Mouse (Mus musculus): ENCODE measurements around the gene Neurog1.
A peak's percentile ranks its signal among the peaks of the same experiment; 100 is the strongest.

Gene Neurog1

DNA sequence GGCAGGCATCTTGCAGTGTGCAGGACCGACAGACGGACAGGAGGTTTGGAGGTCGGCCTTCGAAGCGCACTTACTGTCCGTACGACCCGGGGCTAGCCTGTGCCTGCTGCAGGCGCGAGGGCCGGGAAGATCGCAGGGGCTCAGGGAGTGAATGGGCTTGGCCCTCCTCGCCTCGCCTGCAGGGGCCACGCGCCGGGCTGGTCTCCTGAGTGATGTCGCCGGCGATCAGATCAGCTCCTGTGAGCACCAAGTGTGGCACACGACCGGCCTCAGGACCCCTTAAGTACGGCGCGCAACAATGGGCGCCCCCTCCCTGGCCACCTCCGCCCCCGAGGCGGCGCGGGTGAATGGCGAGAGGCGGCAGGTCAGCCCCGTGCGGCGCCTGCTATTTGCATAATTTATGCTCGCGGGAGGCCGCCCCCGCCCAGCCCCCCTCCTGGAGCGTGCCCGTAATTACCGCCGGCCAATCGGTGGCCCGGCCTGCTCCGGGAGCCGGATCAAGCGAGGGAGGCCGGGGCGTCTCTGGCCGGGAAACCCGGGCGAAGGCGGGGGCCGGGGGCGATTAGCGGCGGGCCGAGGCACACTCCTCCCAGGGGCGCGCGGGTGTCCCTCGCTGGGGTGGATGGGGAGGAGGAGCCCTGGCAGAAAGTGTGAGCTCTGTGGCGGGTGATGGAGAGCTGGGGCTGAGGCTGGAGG, at the start of gene Neurog1:
TSS of gene Neurog1 (minus strand) at position 240 of the 696 bp plus-strand sequence.
- no peak for DNase-seq (ENCODE audit: low read depth, low spot score)

DNA sequence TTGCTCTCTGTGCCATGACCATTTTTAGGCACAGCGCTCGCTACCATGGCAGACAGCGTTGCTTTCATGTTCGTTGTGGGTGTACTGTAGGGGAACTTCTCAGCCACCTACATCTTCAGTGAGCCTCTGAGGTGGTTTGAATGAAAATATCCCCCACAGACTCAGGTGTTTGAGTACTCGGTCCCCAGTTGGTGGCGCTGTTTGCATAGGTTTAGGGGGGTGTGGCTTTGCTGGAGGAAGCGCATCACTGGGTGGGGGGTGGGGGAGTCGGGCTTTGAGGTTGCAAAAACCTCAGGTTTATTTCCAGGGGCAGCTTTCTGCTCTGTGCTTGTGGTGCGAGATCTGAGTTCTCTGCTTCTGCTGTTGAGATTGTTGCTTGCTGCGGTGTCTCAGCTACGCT, 47.4 kb upstream of the Neurog1 start:
- DNase-seq (ENCODE audit: low read depth, low spot score), result no peak

DNA sequence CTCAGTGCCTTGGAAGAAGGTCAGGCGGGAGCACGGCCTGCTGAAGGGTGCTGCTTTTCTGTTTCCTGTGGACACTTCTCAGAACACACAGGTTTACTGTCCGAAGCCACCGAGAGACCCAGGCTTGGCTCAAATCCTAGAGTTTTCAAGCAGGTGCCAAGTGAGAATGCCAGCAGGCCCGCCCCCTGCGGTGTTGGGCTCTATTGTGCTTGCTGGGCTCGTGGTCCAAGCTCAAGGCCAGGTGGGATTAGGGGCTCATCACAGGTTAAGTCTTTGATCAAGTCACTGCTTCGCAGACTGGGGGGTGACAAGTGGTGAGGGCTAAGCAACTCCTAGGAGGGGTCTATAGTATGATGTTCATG, 44.7 kb upstream of the Neurog1 start:
- DNase-seq (ENCODE audit: low read depth, low spot score), result no peak

GRCm38 (mm10) chr13:56295943-56296658, 44.1 kb upstream of the Neurog1 start, which contains the start of gene Cxcl14:
Gene Cxcl14, minus strand, starts transcription at chr13:56296551.
- peak; percentile 45 for DNase-seq (ENCODE audit: low read depth, low spot score)

DNA sequence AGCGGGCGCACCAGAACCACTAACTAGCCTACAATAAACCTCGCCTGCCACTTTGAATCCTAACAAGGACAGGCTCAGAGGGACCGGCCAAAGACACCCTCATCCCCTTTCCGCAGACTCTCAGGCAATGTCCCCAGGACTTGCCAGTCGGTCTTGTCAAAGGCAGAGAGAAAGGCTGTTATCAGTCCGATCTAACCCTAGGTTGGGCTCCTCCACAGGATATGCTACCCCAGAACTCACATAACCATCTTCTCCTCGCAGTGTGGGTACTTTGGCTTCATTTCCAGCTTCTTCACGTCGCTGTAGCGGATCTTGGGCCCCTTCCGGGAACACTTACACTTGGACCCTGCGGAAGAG, 43.6 kb upstream of the Neurog1 start:
- DNase-seq (ENCODE audit: low read depth, low spot score), result no peak

DNA sequence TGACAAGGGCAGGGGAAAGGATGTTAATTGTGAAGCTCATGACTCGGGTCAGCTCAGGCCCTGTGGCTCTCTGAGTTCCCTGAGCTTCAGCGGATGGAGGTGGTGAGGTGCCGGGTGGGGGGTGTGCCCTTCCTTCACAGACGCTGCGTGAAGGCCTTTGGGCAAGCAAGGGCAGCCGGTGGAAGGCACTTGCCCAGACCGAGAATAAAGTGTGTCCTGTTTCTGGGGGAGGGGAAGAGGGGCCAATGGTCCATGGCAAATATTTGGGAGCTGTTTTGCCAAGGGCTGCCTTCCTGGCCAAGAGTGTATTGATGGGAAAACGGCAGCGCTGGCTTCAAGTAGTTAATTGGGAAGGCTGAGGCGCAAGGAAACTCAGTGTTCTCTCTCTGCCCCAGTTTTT, 42.9 kb upstream of the Neurog1 start:
- no peak for DNase-seq (ENCODE audit: low read depth, low spot score)

DNA sequence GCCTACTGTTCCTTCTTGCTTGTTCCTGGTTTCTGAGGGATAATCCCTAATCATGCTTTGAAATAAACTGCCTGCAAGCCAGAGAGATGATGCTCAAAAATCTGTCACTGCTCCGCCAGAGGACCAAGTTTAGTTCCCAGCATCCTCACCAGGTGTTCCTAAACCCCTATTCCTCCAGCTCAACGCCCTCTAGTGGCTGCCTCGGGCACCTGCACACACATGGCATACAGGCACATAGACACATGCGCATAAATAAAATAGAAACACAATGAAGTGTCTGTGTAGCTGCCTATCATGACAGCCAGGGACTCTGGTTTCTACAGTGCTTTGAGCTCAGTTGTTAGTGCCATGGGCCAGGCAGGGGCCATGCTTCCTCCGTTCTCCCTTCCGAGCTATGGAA, 38.0 kb upstream of the Neurog1 start:
- DNase-seq (ENCODE audit: low read depth, low spot score), result no peak

- no peak for DNase-seq (ENCODE audit: low read depth, low spot score)
Measured at GRCm38 (mm10) chr13:56289261-56289660, 37.3 kb upstream of the Neurog1 start.

DNA sequence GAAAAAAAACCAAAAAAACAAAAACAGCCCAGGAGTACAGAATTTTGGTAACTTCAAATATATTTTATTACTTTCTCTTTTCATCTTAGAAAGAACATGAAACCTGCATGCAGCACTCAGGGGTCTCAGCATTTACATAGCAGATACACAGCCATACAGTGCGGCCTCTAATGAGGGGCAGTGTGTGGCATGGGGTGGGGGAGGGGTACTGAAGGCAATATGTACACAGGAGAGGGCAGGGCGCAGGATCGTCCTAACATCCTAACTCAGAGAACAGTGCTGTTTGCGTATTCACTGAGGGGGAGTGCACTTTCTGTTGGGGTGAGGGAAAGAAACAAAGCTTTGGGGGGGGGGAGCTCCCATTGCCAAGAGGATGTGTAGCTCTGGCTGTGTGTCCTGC, 36.6 kb upstream of the Neurog1 start:
- DNase-seq (ENCODE audit: low read depth, low spot score), result no peak

DNA sequence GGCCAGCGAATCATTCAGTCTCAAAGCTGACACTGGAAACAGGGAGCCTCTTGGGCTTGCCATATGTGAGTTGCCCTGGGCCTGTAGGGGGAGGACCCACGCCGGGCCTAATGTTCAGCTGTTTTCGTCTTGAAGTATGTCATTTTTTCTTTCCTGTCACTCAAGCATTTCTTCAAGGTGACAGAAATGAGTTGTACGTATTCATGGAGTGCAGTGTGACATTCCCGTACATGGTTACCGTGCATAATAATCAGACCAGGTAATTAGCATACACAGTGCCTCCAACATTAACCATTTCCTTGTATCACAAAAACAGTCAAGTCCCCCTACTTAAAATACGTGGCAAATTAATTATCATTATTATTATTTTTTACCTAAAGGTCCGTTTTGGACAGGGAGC, 35.1 kb upstream of the Neurog1 start:
- DNase-seq (ENCODE audit: low read depth, low spot score), result no peak

DNA sequence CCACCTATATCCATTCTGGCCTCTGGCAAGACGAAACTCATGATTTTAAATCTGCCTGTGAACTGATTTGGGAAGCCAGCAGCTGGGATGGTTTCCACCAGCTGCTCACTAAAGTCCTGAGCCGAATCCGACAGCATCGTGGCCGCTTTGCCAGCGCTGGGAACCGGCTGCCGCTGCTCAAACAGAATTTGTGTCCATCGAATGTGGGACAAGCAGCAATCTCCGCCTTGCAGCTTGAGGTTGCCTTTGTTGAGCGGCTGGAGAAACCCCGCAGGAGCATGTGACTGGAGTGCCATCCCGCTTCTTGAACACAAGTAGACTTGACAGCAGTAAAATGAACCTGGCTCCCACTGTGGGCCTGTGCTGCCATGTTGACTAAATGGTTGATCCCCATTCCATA, 31.4 kb upstream of the Neurog1 start:
- DNase-seq (ENCODE audit: low read depth, low spot score), result no peak

DNA sequence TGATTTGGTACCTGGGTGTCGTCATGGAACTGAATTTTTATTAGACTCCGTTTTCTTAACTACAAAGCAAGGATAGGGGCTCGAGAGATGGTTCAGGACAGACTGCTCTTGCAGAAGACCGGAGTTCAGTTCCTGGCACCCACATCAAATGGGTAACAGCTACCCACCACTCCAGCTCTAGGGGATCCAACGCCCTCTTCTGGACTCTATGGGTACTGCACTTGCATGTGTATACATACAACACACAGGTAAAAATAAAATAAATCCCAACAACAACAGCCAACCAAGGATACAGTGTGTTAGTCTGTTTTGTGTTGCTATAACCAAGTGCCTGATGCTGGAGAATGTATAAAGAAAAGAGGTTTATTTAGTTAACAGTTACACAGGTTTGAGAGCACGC, 28.4 kb upstream of the Neurog1 start:
- DNase-seq (ENCODE audit: low read depth, low spot score), result no peak

DNA sequence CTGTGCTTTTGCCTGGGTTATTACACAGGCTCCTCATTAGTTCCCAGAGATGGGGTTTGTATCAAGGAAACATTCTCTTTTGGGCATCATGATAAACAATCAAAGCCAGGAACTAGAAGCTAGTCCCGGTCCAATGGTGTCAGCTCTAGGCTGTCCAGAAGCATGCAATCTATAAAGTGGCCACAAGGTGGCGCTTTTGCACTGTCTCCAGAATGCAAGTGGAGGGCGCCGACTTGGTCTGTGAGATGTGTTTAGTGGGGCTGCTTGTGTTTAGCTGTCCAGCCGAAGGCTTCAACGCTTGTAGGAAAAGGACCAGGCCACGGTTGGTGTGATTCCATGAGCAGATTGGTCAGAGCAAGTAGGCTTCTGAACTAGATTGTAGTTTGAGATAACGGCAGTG, 27.5 kb upstream of the Neurog1 start:
- DNase-seq (ENCODE audit: low read depth, low spot score), result peak; percentile 65

DNA sequence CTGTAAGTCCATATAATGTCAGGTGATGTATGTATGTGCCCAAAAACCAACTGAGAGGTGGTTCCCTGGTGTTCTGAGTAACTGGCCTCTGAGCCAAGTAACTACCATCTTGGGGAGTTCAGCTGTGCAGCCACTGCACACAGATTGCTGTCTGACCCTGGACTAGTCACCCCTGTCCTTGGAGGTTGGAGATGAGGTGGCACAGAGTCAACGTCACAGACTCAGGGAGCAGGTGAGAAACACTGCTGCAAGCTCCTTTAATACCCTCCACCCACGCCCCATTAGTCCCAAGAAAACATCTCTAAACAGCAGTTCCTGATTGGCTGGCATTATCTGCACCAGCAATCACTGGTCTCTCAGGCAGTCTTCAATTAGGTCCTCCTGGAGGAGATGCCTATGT, 23.2 kb upstream of the Neurog1 start:
- DNase-seq (ENCODE audit: low read depth, low spot score), result no peak

GRCm38 (mm10) chr13:56270124-56270523, 18.2 kb upstream of the Neurog1 start:
- DNase-seq (ENCODE audit: low read depth, low spot score), result no peak

DNA sequence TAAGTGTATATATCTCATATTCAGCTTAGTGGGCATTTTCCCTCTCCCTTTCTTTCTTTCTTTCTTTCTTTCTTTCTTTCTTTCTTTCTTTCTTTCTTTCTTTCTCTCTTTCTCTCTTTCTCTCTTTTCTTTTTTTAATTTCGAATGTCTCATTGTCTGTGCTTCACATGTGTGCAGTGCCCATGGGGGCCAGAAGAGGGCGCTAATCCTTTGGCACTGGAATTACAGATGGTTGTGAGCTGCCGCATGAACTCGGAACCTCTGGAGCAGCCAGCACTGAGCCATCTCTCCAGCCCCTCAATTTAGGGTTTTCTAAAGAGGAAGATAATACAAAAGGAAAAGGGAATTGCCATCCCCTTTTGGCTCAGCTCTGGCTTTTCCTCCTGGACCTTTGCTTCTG, 15.4 kb upstream of the Neurog1 start:
- no peak for DNase-seq (ENCODE audit: low read depth, low spot score)

DNA sequence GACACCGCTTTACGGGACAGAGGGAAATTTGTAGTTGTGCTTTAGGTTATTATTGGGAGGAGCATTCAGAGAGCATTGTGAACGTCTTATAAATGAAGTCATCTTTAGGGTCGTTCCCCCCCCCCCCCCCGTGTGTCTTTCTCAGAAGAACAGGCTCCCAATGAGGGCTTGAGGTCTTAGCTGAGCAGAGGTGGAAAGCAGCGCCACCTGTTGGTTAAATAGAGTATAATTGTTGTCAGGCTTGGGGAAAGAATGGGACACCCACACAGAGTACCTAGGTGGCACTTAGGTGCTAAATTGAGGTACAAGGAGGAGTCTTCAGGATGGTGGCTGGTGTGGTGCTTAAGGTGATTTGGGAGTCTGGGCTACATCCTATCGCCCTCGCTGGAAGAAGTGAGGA, 14.5 kb upstream of the Neurog1 start:
- DNase-seq (ENCODE audit: low read depth, low spot score), result no peak

DNA sequence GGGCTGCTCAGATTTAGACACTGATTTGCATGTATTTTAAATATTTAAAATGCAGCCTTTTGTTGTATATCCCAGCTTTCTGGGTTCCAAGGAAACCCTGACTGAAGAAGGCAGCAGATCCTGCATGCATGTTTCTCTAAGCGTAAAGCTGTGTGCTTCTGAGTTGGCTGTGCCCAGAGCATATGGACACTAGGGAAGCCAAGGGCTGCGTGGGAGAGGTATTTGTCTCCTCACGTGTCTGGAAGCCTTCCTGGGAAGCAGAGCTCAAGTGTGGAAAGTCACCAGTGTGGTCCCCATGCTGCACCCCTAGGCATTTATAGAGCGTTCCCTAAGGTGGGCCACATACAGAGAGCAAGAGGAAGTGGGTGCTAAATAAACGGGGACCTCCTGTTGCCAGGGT, 13.7 kb upstream of the Neurog1 start:
- DNase-seq (ENCODE audit: low read depth, low spot score), result no peak

- no peak for DNase-seq (ENCODE audit: low read depth, low spot score)
Measured at GRCm38 (mm10) chr13:56262269-56262668, 10.3 kb upstream of the Neurog1 start.

DNA sequence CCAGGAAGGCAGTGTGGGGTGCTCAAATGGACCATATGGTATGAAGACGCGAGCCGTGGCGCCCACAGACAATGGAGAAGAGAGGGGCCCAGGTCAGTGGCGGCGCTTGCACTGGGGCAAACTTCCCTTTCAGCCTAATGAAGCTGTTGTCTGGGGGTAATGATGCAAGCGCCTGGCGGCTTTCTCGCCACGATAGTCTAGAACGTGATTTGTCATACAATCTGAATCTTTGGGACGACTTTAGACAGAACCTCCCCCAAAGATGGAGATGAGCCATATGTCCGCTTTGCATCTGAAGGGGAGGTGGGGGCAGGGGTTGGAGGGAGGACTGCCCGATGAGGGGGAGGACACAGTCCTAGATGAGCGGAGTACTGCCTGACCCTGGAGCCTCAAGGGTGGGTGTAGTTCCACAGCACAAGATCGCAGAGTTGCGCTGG, 8.4 kb upstream of the Neurog1 start:
- DNase-seq (ENCODE audit: low read depth, low spot score), result no peak

DNA sequence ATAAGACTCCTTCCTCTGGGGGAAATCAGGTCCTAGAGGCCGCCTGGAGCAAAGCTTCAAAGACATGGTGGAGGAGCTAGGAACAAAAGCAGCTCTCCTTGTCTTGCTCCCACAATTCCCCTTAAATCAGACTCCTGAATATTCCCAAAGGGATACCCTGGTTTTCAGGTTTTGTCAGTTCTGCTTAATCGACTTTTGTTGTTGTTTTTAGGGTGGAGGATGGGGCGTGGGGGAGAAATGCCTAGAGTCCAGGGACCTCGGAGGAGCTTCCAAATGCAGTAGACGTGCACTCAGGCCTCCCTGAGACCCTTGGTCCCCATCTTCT, 7.9 kb upstream of the Neurog1 start:
- DNase-seq (ENCODE audit: low read depth, low spot score), result no peak

- DNase-seq (ENCODE audit: low read depth, low spot score), result no peak
Measured at GRCm38 (mm10) chr13:56259021-56259925, 7.3 kb upstream of the Neurog1 start.

All from skeletal muscle tissue, adult 2 months (tissue).